Mouse (Mus musculus) CH12F3 (cell line): Measurements from ENCODE around the gene Mllt11.
"Not testable (repeated sequence)": the region's sequence is repeated elsewhere in the genome, so short reads cannot be mapped to it uniquely, and the experiment has no call there.

Source experiments
- in situ Hi-C: fragments of 300-500 bp; cut with MboI; formaldehyde crosslinking; loops from 2 replicates; pipeline ENCODE4 v1.14.3; 2020; ENCODE audit warnings: low sequenced_read_pairs

Mllt11 gene

DNA sequence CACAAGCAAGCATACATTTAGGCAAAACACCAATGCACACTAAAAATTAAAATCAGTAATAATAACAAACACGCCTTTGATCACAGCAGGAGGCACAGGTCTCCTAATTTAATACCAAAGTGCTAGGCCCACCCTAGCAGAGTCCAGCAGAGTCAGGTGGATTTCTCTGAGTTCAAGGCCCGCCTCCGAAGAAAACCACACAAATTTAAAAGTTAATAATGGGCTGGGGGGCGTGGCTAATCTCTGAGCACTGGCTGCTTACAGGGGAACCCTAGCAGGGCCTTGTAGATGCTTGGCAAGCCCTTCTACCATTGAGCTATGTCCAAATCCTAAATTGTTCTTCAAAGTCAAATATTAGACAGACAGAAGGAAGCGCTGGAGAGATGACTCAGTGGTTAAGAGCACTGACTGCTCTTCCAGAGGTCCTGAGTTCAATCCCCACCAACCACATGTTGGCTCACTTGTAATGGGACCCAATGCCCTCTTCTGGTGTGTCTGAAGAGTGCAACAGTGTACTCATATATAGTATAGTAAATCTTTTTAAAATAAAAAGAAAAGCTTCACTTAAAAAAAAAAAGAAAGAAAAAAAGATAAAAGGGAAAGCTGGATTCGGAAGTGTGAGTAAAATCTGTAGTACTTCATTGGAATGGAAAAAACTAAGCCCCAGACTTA lies 13.4 kb downstream of the Mllt11 start:
- in situ Hi-C loops = no loop called here

DNA sequence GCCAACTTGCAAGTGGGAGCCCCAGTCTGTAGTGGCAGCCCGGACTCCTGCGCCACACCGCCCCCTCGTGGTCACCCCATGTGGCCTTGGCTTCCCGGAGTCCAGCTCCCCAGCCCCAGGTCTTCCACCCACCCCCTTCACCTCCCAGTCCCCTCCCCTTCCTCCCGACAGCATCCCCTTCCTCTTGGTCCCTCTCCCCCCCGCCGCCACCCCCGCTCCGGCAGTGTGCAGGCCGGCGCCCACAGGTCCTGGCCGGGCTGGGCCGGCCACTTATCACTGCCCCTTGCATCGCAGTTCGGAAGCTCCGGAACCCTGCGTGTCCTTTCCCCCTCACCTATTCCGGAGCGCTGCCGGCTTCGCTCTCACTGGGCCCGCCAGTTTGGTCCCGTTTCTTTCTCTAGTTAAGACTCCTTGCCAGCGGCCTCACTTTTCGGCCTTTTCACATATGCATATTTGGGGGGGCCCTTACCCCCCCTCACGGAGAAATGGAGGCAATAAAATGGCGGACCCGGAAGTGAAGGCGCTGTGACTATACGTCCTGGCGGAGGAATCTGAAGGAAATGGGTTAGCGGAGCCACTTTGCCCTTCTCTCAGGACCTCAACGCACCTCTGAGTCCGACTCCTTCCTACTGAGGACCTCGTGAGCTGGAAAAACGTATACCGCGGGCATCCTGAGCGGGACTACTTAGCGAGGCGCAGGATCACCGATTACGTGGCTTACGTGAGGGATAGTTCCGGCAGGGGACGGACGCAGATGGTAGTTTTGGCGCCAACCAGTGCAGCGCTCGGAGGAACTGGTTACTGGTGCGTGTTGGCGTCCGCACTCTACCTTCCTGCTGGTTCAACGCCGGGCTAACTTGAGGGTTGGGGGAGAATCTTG lies 14.5 kb downstream of the Mllt11 start, which contains the start of gene Gabpb2:
Gene Gabpb2, minus strand, starts transcription at position 662 of the 880 bp plus-strand sequence.
- in situ Hi-C loops = no loop called here

DNA sequence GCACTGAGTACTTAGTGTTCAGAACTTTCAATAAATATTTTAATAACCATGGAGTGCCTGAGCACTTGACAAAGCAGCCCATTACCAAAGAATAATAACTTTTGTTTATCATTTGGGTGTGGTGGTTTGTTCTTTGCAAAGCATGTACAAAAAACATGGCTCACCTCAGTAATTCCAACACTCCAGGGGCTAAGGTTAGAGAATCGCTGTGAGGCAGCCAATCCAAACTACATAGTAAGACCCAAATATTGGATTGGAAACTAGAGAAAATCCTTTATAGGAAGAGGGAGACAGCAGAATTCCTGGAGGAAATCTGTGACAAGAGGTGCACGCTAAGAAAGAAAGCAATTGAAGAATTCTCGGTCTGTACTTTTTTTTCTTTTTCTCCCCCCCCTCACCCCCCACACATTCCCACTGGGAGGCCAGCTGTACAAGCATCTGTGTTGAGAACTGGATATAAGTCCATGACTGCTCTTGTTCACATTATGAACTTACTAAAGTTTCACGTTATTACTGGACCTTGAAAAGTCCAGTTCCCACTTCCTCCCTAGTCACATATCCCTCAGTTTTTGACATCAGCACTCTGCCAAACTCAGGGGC lies 15.2 kb downstream of the Mllt11 start:
- in situ Hi-C loops = no loop called here

DNA sequence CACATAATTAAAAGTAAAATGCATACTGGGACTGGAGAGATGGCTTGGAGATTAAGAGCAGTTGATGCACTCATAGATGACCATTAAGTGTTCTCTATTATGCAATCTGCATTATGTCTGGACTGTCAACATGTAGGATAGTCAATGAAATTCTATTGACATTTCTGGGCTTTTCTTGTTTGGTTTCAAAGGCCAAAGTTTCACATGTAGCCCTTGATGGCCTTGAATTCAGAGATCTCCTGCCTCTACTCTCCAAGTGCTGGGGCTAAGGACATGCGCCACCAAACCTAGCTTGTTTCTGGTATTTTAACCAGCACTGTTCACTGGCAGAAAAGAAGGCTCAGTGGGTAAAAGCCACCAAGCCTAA lies 18.4 kb downstream of the Mllt11 start:
- in situ Hi-C loops = no loop called here

DNA sequence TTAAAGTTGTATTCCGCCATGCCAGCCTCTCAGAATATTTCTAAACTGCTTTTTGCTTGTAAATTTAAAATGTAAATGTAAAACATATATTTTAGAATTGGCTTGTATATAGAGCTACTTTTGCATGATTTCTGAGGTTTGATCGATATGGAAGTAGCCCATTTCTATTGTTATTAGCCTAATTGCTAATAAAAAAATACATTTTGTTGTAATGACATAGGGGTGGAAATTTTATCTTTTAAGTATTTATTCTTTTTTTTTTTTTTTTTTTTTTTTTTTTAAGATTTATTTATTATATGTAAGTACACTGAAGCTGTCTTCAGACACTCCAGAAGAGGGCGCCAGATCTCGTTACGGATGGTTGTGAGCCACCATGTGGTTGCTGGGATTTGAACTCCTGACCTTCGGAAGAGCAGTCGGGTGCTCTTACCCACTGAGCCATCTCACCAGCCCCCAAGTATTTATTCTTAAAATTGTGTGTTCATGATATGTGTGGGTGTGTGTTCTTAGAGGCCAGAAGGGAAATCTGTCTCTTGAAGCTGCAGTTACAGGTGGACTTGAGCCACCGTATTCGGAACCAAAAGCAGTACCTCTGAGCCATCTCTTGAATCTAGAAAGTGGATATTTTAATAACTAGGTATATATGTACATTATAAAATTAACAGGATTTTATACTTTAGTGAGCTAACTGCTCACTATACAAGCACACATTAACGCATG lies 18.9 kb downstream of the Mllt11 start:
- in situ Hi-C loops = not testable (repeated sequence)

DNA sequence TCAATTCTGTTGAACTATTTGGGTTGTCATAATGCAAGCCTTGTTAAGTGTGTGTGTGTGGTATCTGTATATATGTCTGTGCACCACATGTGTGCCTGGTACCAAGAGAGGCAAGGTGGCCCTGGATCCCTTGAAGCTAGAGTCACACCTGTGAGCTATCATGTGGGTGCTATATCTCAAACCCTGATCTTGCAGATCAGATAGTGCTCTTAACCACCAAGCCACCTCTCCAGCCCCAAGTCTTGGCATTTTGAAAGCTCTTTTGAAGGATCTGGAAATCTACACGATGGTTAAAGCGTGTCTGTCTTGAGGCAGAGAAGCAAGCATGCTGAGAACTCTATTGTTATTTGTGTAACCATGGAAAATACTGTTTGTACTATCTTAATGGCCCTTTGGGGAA lies 21.4 kb downstream of the Mllt11 start:
- in situ Hi-C loops = no loop called here

DNA sequence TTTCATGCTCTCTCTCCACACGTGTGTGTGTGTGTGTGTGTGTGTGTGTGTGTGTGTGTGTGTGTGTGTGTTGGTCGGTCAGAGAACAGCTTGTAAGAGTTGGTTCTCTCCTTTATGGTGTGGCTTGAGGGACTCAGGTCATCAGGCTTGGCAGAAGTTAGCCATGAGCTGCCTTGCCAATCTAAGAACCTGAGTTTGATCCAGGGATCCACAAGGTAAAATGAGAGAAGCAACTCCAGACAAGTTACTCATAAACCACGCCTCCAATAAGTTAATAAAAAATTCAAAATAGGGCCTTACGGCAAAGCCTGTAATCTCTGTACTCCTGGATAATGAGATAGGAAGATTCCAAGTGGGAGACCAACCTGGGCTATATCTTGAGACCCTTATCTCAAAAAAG lies 23.7 kb downstream of the Mllt11 start:
- in situ Hi-C loops = no loop called here

DNA sequence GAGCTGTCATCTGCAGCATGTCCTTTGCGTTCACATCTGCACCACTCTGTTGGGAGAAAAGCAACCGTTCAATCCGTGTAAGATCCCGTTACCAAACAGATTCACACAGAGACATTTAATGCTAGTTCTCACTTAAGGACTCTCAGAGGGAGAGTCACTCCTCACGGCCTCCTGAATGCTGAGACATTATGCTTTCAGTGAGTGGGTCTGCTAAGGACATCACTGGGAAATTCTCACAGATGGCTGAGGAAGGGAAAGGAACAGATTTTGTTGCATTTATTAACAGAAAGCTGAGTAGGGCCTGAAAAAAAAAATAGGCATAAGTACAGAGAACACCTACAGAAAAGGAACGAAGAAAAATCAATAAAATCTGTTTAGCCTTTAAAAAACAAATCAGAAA lies 28.1 kb downstream of the Mllt11 start:
- in situ Hi-C loops = no loop called here

DNA sequence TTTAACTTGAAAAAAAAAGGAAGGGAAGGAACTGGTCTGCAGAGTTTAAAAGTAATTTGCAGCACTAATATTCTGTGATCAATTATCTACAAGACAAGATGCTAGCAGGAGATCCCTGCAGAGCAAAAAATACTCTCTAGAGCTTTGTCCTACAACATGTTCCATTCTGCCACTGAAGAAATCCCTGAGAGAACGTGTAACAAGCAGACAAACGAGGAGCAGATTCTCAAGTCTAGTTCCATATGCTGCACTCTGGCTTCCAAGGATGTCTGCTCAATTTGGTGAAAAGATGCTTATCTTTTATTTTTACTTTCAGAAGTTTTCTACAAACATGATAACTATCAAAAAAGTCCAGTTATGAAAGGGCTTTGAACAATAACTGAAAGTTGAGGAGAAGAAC lies 31.4 kb downstream of the Mllt11 start:
- in situ Hi-C loops = no loop called here

DNA sequence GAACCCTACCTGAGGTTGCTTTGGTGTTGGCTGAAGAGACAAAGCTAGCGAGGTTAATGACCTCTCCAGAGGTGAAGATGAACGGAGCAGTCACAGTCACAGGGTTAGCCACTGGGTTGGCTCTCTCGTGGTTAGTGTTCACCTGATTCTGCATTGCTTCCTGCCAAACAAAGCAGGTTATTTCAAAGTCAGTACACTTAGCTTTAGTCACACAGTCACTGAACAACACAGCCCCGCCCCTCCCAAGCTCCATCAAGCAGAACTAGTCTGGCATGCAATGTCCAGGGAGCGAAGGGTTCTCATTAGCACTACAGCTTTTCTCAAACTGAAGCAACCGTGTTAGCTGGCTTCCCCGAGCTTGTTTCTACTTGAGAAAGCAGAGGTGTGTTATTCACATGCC lies 31.8 kb downstream of the Mllt11 start:
- in situ Hi-C loops = no loop called here

DNA sequence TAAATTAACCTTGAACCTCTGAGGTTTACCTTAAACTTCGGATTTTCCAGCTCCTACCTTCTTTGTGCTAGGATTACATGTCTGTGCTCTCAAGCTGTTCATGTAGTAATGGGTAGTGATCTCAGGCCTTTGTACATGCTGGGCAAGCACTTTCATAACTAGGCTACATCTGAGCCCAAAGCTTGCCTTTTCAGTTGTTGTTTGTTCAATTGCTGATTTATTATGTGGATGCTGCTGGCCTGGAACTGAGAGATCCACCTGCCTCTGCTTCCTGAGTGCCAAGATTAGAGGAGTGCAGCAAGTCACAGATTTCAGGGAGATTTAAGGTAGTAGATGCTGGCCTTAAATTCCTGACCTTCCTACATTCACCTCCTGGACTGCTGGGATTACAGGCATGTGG lies 32.9 kb downstream of the Mllt11 start:
- in situ Hi-C loops = no loop called here

DNA sequence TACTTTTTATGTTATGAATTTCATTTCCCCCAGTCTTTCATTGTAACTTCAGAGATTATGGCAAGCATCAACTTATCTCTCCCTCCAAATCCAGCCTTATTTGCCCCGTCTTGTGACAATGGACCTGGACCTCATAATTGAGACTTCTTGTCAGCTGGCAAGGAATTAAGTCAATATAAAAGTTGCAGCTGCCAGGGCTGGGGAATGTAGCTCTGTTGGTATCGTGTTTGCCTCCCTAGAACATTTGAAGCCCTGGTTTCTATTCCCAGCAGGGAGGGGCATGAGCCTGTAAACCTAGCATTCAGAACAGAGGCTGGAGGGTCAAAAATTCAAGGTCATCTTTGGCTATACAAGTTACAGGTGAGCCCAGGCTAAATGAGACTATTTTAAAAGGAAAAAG lies 36.2 kb downstream of the Mllt11 start:
- in situ Hi-C loops = no loop called here

DNA sequence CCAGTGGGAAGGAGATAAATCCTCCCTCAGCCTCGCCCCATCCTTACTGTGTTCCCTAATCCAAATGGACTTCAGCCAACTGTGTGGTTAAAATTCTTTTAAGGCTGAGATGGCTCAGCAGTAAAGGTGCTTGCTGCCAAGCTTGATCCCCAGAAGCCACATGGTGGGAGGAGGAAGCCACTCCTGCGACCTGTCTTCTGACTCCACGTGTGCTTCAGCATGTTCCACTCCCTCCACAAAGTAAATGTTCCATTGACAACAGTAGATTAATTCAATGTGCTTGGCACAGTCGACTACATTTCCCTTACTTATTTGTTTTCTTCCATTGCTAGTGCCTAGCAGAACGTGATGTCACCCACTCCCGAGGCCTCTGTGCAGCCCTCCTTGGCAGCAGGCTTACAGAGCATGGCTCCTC lies 37.2 kb downstream of the Mllt11 start:
- in situ Hi-C loops = no loop called here

DNA sequence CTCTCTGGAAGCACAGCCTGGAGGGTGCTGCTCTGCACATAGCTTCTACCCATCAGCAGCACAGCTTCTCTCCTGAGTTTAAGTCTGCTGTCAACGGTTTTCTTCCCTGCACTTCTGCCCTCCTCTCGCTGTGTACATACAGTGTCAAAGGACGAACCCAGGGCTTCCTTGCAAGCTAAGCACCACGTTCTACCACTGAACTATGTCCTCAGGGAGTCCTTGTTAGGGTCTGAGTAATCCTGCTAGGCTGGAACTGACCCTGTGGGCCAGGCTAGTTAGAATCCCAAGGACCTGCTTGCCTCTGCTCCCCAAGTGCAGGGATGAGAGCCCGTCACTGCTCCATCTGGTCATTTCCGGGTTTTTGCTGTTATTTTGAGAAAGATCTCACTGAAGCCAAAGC lies 45.1 kb downstream of the Mllt11 start:
- in situ Hi-C loops = no loop called here

DNA sequence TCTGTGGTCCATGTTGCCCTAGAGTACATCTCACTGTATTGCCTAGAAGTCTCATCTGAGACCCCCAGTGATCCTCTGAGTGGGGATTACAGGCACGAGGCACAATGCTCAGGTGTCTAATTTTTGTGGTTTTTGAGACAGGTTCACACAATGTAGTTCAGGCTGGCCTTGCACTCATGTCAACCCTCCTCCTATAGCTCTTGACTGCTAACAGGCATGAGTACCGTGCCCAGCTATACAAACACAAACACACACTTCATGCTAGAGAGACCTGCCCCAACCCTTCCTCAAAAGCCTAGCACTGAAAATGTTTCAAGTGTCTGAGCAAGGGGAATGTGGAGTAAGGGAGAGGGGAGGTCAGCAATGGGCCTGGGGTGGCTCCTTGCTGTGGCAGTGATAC lies 45.9 kb downstream of the Mllt11 start:
- in situ Hi-C loops = no loop called here

DNA sequence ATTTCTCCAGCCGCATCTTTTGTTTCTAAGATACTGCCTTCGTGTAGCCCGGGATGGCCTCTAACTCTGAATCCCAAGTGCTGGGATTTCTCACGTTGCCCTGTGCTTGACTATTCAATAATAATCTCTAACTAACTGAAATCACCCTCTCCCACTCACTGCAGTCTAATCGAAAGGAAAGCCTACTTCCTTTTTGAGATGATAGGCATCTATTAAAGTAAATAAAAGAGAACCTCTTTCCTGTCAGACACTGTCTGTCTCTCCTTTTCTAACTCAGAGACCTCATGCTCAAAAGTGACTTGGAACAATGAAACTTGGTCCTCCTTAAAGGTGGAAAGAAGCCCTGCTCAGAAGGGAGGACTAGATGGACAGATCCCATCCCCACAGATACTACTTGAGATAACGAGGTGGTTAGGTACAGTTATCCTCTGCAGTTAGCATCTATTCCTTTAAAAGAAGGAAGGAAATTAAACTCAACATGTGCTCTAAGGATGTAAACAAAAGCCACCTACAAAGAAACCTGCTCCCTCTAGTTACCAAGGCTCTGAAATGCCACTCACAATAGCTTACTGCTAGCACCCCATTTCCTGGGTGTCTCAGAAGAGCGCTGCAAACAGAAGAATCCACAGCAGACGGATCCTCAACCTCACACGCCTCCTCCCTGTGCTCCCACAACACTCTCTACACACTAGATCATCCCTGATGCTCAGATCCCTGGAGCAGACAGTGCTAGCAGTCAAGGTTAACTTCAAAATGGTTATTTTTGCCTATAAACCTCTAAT lies 47.0 kb downstream of the Mllt11 start:
- in situ Hi-C loops = no loop called here

DNA sequence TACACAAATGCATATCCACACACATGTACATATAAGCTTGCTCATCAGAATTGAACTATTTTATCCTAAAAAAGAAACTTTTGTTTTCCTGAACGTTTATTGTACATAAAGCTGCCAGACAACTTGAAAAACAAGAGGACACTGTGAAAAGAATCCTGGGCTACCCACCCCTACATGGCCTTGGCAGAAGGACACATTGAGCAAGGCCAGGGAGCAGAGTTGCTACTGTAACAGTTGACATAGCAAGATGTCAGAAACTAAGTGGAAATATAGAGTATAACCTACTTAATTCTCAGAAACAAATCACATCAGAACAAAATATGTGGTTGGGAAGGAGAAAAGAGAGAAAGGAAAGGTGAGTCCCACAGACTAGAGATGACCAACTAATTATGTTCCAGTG lies 50.1 kb downstream of the Mllt11 start:
- in situ Hi-C loops = no loop called here

DNA sequence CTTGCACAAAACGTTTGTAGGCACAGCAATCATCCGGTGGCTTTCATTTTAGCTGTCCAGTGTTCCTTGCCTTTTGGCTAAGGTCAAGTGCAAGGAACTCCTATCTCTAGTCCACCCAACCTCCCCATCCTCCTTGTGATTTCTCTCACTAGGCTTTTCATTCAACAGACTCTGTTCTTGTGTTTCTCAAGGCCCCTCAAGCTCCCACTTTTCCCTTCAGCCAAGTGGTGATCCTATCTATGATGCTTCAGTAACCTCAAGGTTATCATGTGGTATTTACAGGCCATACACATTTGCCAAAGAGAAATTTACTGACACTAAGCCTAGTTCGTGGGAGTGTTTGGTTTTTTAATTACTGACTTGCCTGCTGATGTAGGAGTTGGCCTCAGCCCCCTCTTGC lies 52.1 kb downstream of the Mllt11 start:
- in situ Hi-C loops = no loop called here

DNA sequence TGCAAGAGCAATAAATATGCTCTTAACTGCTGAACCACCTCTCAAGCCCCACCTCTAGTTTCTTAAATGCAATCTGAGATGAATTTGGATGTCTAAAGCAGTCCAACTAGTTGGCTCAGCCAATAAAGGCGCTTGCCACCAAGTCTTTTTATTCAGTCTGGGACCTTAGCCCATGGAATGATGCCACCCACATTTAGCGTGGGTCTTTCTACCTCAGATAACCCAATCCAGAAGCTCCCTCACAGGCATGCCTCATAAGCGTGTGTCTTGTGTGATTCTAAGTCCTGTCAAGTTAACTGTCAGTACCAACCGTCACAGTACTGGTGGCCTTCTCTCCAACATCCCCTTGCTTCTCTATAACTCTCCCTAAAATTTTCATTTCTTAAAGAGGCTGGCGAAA lies 53.0 kb downstream of the Mllt11 start:
- in situ Hi-C loops = no loop called here

DNA sequence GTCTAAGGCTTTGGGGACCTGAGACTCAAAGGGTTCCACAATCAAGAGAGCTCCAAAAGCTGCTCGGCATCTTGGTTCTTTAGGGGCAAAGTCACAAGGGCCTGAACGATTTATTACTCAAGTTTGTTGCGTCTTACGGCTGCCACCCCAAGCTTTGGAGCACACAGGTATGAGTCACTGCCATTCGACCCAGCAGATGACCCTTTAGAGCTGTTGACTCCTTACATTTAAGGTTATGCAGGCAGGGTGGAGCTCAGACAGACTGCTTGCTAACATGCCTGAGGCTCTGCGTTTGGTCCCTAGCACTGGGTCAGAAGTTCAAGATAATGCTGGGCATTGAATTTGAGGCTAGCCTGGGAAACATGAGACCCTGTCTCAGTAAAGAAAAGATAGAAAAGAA lies 54.4 kb downstream of the Mllt11 start:
- in situ Hi-C loops = no loop called here

DNA sequence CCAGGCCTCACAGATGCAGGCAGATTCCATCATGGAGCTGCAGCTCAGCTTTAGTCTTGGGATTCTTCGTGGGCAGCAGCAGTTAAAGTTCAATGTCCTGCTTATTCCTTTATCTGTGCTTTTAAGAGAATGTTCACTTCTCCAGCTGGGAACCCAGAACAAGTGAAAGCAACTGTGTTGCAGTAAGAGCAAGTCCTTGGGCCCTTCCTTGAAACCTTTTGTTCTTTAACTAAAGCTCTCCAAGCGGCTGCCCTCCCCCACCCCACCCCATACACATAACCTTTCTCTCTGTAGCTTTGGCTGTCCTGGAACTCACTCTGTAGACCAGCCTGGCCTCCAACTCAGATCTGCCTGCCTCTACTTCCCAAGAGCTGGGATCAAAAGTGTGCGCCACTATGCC lies 55.5 kb downstream of the Mllt11 start:
- in situ Hi-C loops = no loop called here
